ENCODE assay signal across 20 mouse cellular contexts in the genomic region with DNA sequence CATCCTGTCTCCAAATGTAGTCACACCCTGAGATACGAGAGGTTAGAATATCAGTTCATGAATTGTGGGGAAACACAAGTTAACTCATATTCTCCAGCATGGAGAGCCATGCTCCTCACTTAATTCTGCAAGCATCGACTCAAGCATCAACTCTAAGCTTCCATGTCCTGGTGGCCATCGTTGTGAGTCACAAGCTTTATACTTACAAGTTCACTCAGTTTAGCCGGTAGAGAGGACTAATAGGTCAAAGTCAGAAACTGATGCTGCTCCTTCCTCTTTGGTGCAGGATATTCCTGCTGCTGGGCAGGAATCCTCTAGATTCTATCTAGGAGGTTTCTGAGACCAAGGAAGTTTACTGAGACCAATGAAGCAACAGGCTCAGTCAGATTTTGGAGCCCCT. TPM values are rescaled to one million over a fixed set of nuclear protein-coding genes. Genes with fewer than 3 reads are reported as not detected.
DNase-seq lines count a peak whose midpoint lies in the region; ATAC-seq lines count a peak whose summit lies in the region.
"Had no signal": no experiment of that assay in that cellular context is flagged by ENCODE, and none has a peak within 500 bp of the region (broad histone marks: within the 10 kb centered on the region; RNA-seq: fewer than 3 reads in every experiment).

No protein-coding gene starts in this region.

- H3K4me3 ChIP-seq in heart, embryonic 10.5 days = no peak overlapping the region
- no peak overlapping the region for H3K4me3 ChIP-seq in midbrain, embryonic 11.5 days (ENCODE audit: low read depth, low read length)
- H3K4me3 ChIP-seq in midbrain, embryonic 14.5 days (replicated peaks; ENCODE audit: low read depth, low read length) = no peak overlapping the region

- no peak overlapping the region for H3K4me2 ChIP-seq in midbrain, embryonic 11.5 days
- H3K4me2 ChIP-seq in midbrain, embryonic 14.5 days (ENCODE audit: low read length) = no peak overlapping the region

- peak; percentile 56 for DNase-seq in heart, adult 11 months
- no peak for DNase-seq in heart, adult 18-20 months
- peak; percentile 52 for DNase-seq in heart, embryonic 10.5 days (ENCODE audit: low spot score)
- no peak for DNase-seq in heart, postnatal 36 days
- peak; percentile 12 for DNase-seq in midbrain, embryonic 11.5 days (ENCODE audit: low spot score, missing footprints)
- DNase-seq in midbrain, embryonic 14.5 days = no peak
- DNase-seq: adrenal gland, adult 2 months; adrenal gland, adult 8-10 months; adrenal gland, postnatal 10 days; adrenal gland, postnatal 14 days; adrenal gland, postnatal 25 days; adrenal gland, postnatal 36 days; B cell, adult 2 months; cerebellum, adult 11 months; cerebellum, adult 11-12 months; cerebellum, adult 18-20 months had no signal

- H3K27ac ChIP-seq in heart, embryonic 10.5 days = no peak overlapping the region
- H3K27ac ChIP-seq in midbrain, embryonic 11.5 days (ENCODE audit: low read depth, low read length) = no peak overlapping the region
- H3K27ac ChIP-seq in midbrain, embryonic 14.5 days (replicated peaks; ENCODE audit: low read depth, low read length) = no peak overlapping the region

- no peaks in the 10 kb centered on the region for H3K9me3 ChIP-seq in heart, embryonic 10.5 days
- no peaks in the 10 kb centered on the region for H3K9me3 ChIP-seq in midbrain, embryonic 11.5 days (ENCODE audit: control insufficient read depth, low read length)
- no peaks in the 10 kb centered on the region for H3K9me3 ChIP-seq in midbrain, embryonic 14.5 days (ENCODE audit: control insufficient read depth, low read length)
- H3K9me3 ChIP-seq: G1E had no signal

- no peak for ATAC-seq in midbrain, embryonic 11.5 days (ENCODE audit: low FRiP score)
- no peak for ATAC-seq in midbrain, embryonic 14.5 days (ENCODE audit: low FRiP score, low TSS enrichment)
- ATAC-seq: activated CD4-positive, CD25-positive, alpha-beta regulatory T cell, adult 4 months; CD4-positive, CD25-positive, alpha-beta regulatory T cell, adult 4 months; Patski had no signal

- H3K36me3 ChIP-seq in heart, embryonic 10.5 days = no peaks in the 10 kb centered on the region
- no peaks in the 10 kb centered on the region for H3K36me3 ChIP-seq in midbrain, embryonic 11.5 days (ENCODE audit: control insufficient read depth, insufficient read depth, low read length)
- no peaks in the 10 kb centered on the region for H3K36me3 ChIP-seq in midbrain, embryonic 14.5 days (ENCODE audit: control insufficient read depth, insufficient read depth, low read length)
- H3K36me3 ChIP-seq: G1E had no signal

- H3K4me1 ChIP-seq in heart, embryonic 10.5 days = no peaks in the 10 kb centered on the region
- H3K4me1 ChIP-seq in midbrain, embryonic 11.5 days (ENCODE audit: control insufficient read depth, insufficient read depth, low read length) = no peaks in the 10 kb centered on the region
- H3K4me1 ChIP-seq in midbrain, embryonic 14.5 days (ENCODE audit: control insufficient read depth, insufficient read depth, low read length) = no peaks in the 10 kb centered on the region

- peaks cover 29% of the 10 kb centered on the region for H3K27me3 ChIP-seq in heart, embryonic 10.5 days (ENCODE audit: insufficient read depth, poor library complexity, severe bottlenecking)
- H3K27me3 ChIP-seq in midbrain, embryonic 11.5 days (ENCODE audit: control insufficient read depth, insufficient read depth, low read length) = no peaks in the 10 kb centered on the region
- H3K27me3 ChIP-seq in midbrain, embryonic 14.5 days (ENCODE audit: control insufficient read depth, insufficient read depth, low read length) = no peaks in the 10 kb centered on the region

- WGBS in heart, embryonic 10.5 days = 78% methylated on average over 4 of the region's 4 CpGs
- WGBS in midbrain, embryonic 11.5 days = 85% methylated on average over 4 of the region's 4 CpGs
- 88% methylated on average over 4 of the region's 4 CpGs for WGBS in midbrain, embryonic 14.5 days

- intact Hi-C loops in heart, postnatal 36 days (cut with DNase I) = no loop called here

- no peak overlapping the region for H3K9ac ChIP-seq in midbrain, embryonic 11.5 days (ENCODE audit: low read length)
- H3K9ac ChIP-seq in midbrain, embryonic 14.5 days (replicated peaks; ENCODE audit: low read length) = no peak overlapping the region

RNA-seq across cellular contexts. Expression of a gene that starts 11.6 kb away (rescaled TPM):
- total RNA-seq in heart, adult 18-20 months (2021) = 100 to 1,000 TPM; 301 to 305 TPM
- polyA plus RNA-seq in heart, embryonic 10.5 days (2016; fragmentation: Nextera tagmentation; extraction: Ambion mirVana) = 111 and 149 TPM in 2 replicates
- total RNA-seq in heart, postnatal 36 days (2021) = 100 to 1,000 TPM; 324 to 329 TPM
- 58.9 and 60.8 TPM in 2 replicates for polyA plus RNA-seq in midbrain, embryonic 11.5 days (2014; fragmentation: Nextera tagmentation; extraction: Ambion mirVana)
- polyA plus RNA-seq in midbrain, embryonic 14.5 days (2014; fragmentation: Nextera tagmentation; extraction: Ambion mirVana) = 124 and 177 TPM in 2 replicates

RNA-seq across cellular contexts. Expression of a gene that starts 55.4 kb away (rescaled TPM):
- total RNA-seq in heart, adult 18-20 months (2021) = 10 to 100 TPM; 17.8 to 20.8 TPM
- polyA plus RNA-seq in heart, embryonic 10.5 days (2016; fragmentation: Nextera tagmentation; extraction: Ambion mirVana) = 44.4 and 59.4 TPM in 2 replicates
- total RNA-seq in heart, postnatal 36 days (2021) = 10 to 100 TPM; 22.9 to 24.4 TPM
- polyA plus RNA-seq in midbrain, embryonic 11.5 days (2014; fragmentation: Nextera tagmentation; extraction: Ambion mirVana) = 33.4 and 36.5 TPM in 2 replicates
- 23.2 and 28.6 TPM in 2 replicates for polyA plus RNA-seq in midbrain, embryonic 14.5 days (2014; fragmentation: Nextera tagmentation; extraction: Ambion mirVana)

Comparison
In these comparisons a context has a peak if more than half of its experiments do, and no peak if none do; other contexts are left out.
1. DNase-seq: peak in heart, adult 11 months (single experiment), heart, embryonic 10.5 days (single experiment) and midbrain, embryonic 11.5 days (single experiment); none in heart, adult 18-20 months (0 of 2), heart, postnatal 36 days (0 of 2) and midbrain, embryonic 14.5 days (single experiment).